Mouse (Mus musculus): ENCODE measurements at regions not wholly inside any gene's neighbourhood (a gene's known extent, or its start where the extent isn't known, plus 50 kb on each side); places are given as distances from the start of the nearest gene placed in this dataset.
A peak's percentile ranks its signal among the peaks of the same experiment; 100 is the strongest.
"Not testable (repeated sequence)": the region's sequence is repeated elsewhere in the genome, so short reads cannot be mapped to it uniquely, and the experiment has no call there.

DNA sequence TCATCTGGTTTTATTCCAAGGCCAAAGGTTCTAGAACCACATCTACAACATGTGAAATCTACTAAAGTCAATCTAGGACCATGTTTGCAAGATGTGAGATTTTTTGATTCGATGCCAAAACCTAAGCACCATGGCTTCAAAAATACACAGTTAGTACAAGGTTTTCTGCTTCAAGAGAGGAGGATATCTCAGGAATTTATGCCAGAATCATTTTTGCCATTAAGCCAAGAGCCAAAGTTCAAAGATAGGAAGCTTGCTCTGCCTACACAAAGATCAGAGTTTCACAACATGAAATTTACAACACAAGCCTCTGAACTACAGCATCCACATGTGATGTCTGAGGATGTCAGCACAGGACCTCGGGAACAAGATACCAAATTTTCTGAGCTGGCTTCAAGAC lies 103.2 kb upstream of the Kmt2e start:
- peak in 1 of 2 experiments; percentile 12 for DNase-seq

- no peak for DNase-seq
Observed at GRCm38 (mm10) chr5:23347208-23347607, 87.0 kb upstream of the Kmt2e start.

DNA sequence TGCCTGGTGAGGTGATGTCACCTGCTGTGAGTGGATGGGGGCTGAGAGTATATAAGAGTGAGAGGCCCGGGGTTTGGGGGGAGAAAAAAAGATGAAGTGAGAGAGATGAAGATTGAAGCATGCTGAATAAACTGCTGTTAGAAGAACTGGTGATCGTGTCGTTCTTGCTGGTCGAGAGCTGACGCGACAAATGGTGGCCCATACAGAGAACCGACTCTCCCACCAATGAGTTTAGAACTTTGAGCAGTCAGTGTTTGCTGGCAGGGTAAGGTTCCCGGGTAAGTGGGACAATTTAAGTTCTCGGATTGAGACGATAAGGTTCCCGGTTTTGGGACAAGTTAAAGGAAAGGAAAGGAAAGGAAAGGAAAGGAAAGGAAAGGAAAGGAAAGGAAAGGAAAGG lies 83.6 kb upstream of the Kmt2e start:
- DNase-seq, result not testable (repeated sequence)

GRCm38 (mm10) chr5:23362412-23362811 lies 71.8 kb upstream of the Kmt2e start:
- DNase-seq, result not testable (repeated sequence)

All from kidney, postnatal 36 days (tissue).